Mouse (Mus musculus) ES-E14 (cell line): ENCODE measurements around the gene LTO1. TPM values are rescaled to one million over a fixed set of nuclear protein-coding genes. Genes with fewer than 3 reads are reported as not detected.

Source experiments
- DNase-seq: peaks from one replicate; pipeline ENCODE4 v3.0.0-alpha.2; 2013; ENCODE audit warnings: low read depth, low spot score
- H3K27ac ChIP-seq: 2 replicates; pipeline ENCODE4 v1.5.1; 2012; ENCODE audit warnings: low read depth, mild to moderate bottlenecking, low read length, moderate library complexity, mixed read lengths; ENCODE audit not compliant: poor library complexity, insufficient read depth, severe bottlenecking
- H3K36me3 ChIP-seq: 2 replicates; pipeline ENCODE4 v1.6.1; 2012; ENCODE audit warnings: mild to moderate bottlenecking, low read length, moderate library complexity, mixed read lengths; ENCODE audit not compliant: control insufficient read depth, poor library complexity, insufficient read depth, severe bottlenecking
- H3K4me1 ChIP-seq, 2 experiments: fragments of 150-350 bp in 1 of 2; sonication (generic) in 1 of 2; 2 replicates each; pipeline ENCODE4 v1.6.1; 2012; ENCODE audit warnings: low read length in 2 of 2, mild to moderate bottlenecking in 1 of 2, mixed read lengths in 1 of 2; ENCODE audit not compliant: control insufficient read depth in 2 of 2, insufficient read depth in 2 of 2, poor library complexity in 1 of 2
- H3K4me3 ChIP-seq, 2 experiments: fragments of 150-350 bp in 1 of 2; sonication (generic) in 1 of 2; 2 replicates each; pipeline ENCODE4 v1.5.1; 2012; ENCODE audit warnings: low read length in 2 of 2, low read depth in 1 of 2, mild to moderate bottlenecking in 1 of 2, mixed read lengths in 1 of 2; ENCODE audit not compliant: insufficient read depth in 1 of 2, poor library complexity in 1 of 2, severe bottlenecking in 1 of 2
- H3K9ac ChIP-seq: 2 replicates; pipeline ENCODE4 v1.6.1; 2012; ENCODE audit warnings: low read depth, mild to moderate bottlenecking, low read length, mixed read lengths; ENCODE audit not compliant: poor library complexity, insufficient read depth, severe bottlenecking
- H3K9me3 ChIP-seq: fragments of 150-350 bp; sonication (generic); 2 replicates; pipeline ENCODE4 v1.6.1; 2012; ENCODE audit warnings: low read depth, mild to moderate bottlenecking, low read length; ENCODE audit not compliant: control insufficient read depth, insufficient read depth
- CHD2 ChIP-seq: IDR thresholded peaks from 2 replicates; pipeline ENCODE4 v1.6.1; 2014; ENCODE audit warnings: mild to moderate bottlenecking, low read depth, low read length, inconsistent platforms
- HCFC1 ChIP-seq: IDR thresholded peaks from 2 replicates; pipeline ENCODE4 v1.6.1; 2012; ENCODE audit warnings: low read length, inconsistent platforms, borderline replicate concordance; ENCODE audit not compliant: insufficient read depth
- MAFK ChIP-seq: IDR thresholded peaks from 2 replicates; pipeline ENCODE4 v1.6.1; 2014; ENCODE audit warnings: mild to moderate bottlenecking, low read depth, low read length, inconsistent platforms; ENCODE audit not compliant: insufficient read depth
- ZC3H11A ChIP-seq: IDR thresholded peaks from 2 replicates; pipeline ENCODE4 v1.6.1; 2012; ENCODE audit warnings: low read depth, mild to moderate bottlenecking, inconsistent platforms, low read length, borderline replicate concordance
- ZNF384 ChIP-seq: IDR thresholded peaks from 2 replicates; pipeline ENCODE4 v1.6.1; 2012; ENCODE audit warnings: low read depth, low read length, inconsistent platforms
- in situ Hi-C, 2 experiments: fragments of 600-800 bp; cut with MboI; formaldehyde crosslinking; loops; one replicate each; pipeline ENCODE4 v1.15.1; 2025; ENCODE audit warnings: low sequenced_read_pairs in 2 of 2, inconsistent platforms in 1 of 2; ENCODE audit not compliant: unreplicated experiment in 2 of 2
- total RNA-seq: library from RNA; depleted of rRNA; stranded (reverse); fragments of 300-350 nt; gene quantifications from 2 replicates; pipeline ENCODE4 v1.2.3, GENCODE M21; 2012; rRNA removed

LTO1 gene
- 23.9 TPM in 2 replicates for total RNA-seq

- Histone ChIP-seq H3K4me1 (no peaks in the 10 kb centered on the region), H3K27ac (no peak within 1 kb of the TSS), H3K9ac (peak within 1 kb of the TSS; percentile 86), H3K9me3 (no peaks in the 10 kb centered on the region), H3K36me3 (peaks cover 12% of the 10 kb centered on the region; the same call in 1 of the 2 replicates), H3K4me3 (peak within 1 kb of the TSS; percentile 87 to 95)
- 0 out of 2 replicates have a peak, but pooled peaks have one; percentile 10 for TF ChIP-seq MAFK
- TF ChIP-seq HCFC1 = peak; percentile 80; the same call in 1 of the 2 replicates
- TF ChIP-seq ZC3H11A = no peak
- TF ChIP-seq CHD2 = no peak
- peak; percentile 99 for TF ChIP-seq ZNF384
- in situ Hi-C loops = loop anchor here in 1 of 2 experiments (25.0 kb wide), 1 partner anchor 328 kb away; the partner anchor contains the start of gene Fadd
- DNase-seq = peak; percentile 93
Measured at GRCm38 (mm10) chr7:144914948-144915750, at the start of gene LTO1. TSS of gene LTO1 (plus strand) at chr7:144915100.

DNA sequence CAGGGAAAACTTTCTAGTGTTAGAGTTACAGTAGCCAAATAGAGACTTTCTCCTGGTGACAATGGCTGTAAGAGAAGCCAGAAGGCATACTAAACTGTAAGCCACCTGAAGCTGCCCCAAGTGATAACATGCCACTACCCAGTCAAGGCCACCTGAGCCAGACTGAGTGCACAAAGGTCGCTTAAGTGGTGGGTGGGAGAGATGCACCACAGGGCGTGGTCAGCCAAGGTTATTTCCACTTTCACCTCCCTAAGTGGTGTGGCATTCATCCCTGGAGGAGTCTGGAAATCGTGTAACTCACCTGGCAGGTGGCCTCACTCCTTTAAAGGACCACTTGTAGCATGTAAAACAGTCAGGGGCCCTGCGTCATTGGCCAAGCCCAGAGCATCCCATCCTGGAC, 47.7 kb upstream of the LTO1 start:
- Histone ChIP-seq H3K9ac (no peak overlapping the region), H3K9me3 (no peaks in the 10 kb centered on the region), H3K27ac (peak overlapping the region; percentile 73), H3K4me1 (peaks cover 7 to 27% of the 10 kb centered on the region in 2 experiments), H3K36me3 (peaks cover 28% of the 10 kb centered on the region), H3K4me3 (no peak overlapping the region)
- in situ Hi-C loops = no loop called here
- TF ChIP-seq CHD2 (no peak), HCFC1 (no peak), ZNF384 (no peak), MAFK (no peak), ZC3H11A (no peak)
- no peak for DNase-seq

DNA sequence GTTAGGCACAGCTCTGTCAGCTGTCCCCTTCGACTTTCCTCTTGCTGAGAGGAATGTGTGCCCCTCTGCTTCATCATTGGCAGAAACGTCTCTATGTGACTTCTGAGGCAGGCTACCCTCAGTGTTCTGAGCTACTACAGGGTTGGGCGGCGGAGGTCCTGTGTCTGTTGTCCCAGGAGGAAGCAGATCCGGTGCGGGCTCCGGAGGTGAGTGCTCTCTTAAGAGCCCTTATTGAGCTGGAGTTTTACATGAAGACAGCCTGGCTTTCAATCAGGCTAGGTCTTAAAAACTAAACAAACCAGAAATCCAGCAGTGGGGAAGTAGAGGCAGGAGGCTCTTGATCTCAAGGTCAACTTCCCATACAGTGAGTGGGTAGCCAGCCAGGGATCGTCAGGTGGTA, 47.3 kb upstream of the LTO1 start:
- Histone ChIP-seq H3K4me1 (peaks cover 10 to 30% of the 10 kb centered on the region in 2 experiments), H3K9ac (no peak overlapping the region), H3K27ac (peak overlapping the region; percentile 73), H3K36me3 (peaks cover 24% of the 10 kb centered on the region), H3K4me3 (no peak overlapping the region), H3K9me3 (no peaks in the 10 kb centered on the region)
- in situ Hi-C loops = no loop called here
- no peak for TF ChIP-seq MAFK
- no peak for TF ChIP-seq ZNF384
- no peak for DNase-seq

DNA sequence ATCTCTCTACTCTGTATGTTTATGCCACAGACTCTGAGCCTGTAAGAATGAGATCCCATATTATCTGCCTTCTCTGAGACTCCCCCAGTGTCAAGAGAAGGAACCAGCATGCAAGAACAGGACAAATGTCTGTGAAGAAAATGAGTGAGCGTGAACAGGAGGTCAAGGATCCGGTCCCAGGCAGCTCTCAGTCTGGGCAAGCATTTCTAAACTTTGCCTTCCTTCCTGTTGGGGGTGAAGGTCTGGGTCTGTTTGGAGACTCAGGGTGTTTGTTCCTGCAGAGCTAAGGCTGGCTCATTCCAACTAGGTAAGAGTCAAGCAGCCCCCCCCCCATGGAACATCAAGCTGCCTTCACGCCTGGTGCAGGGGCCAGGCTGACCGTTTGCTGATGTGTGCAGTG, 42.5 kb upstream of the LTO1 start:
- H3K4me1 ChIP-seq = peaks cover 10 to 37% of the 10 kb centered on the region in 2 experiments
- no peaks in the 10 kb centered on the region for H3K36me3 ChIP-seq
- H3K27ac ChIP-seq = no peak overlapping the region
- H3K4me3 ChIP-seq = no peak overlapping the region
- DNase-seq = no peak
- in situ Hi-C loops = no loop called here
- no peaks in the 10 kb centered on the region for H3K9me3 ChIP-seq
- no peak overlapping the region for H3K9ac ChIP-seq
- no peak for TF ChIP-seq CHD2
- TF ChIP-seq ZNF384 = no peak
- no peak for TF ChIP-seq MAFK
- TF ChIP-seq ZC3H11A = no peak
- TF ChIP-seq HCFC1 = no peak

- peaks cover 10 to 35% of the 10 kb centered on the region in 2 experiments for H3K4me1 ChIP-seq
- DNase-seq = no peak
- in situ Hi-C loops = no loop called here
- H3K27ac ChIP-seq = no peak overlapping the region
- H3K4me3 ChIP-seq = 0 out of 4 replicates have a peak overlapping the region, but pooled peaks of 1 of the 2 experiments have one; percentile 12
- TF ChIP-seq MAFK (0 out of 2 replicates have a peak, but pooled peaks have one; percentile 13), ZNF384 (no peak)
- H3K36me3 ChIP-seq = no peaks in the 10 kb centered on the region
- H3K9me3 ChIP-seq = no peaks in the 10 kb centered on the region
- no peak overlapping the region for H3K9ac ChIP-seq
Measured at GRCm38 (mm10) chr7:144873160-144873559, 41.7 kb upstream of the LTO1 start.
